Mouse (Mus musculus) C2C12 (cell line): ENCODE results near the gene Pih1d3. TPM values are rescaled to one million over a fixed set of nuclear protein-coding genes. Genes with fewer than 3 reads are reported as not detected.

Source experiments
- H3K27me3 ChIP-seq: one replicate; pipeline ENCODE4 v1.6.1; 2011; ENCODE audit not compliant: control insufficient read depth, insufficient read depth, insufficient read length
- H3K36me3 ChIP-seq: one replicate; pipeline ENCODE4 v1.6.1; 2011; ENCODE audit not compliant: control insufficient read depth, insufficient read depth
- H3K4me3 ChIP-seq: one replicate; pipeline ENCODE4 v1.5.1; 2011; ENCODE audit warnings: mild to moderate bottlenecking, control low read depth; ENCODE audit not compliant: poor library complexity, insufficient read depth, severe bottlenecking
- H3K79me2 ChIP-seq: one replicate; pipeline ENCODE4 v1.6.1; 2011; ENCODE audit not compliant: control insufficient read depth, insufficient read depth
- H3K79me3 ChIP-seq: one replicate; pipeline ENCODE4 v1.6.1; 2011; ENCODE audit warnings: low read depth, control low read depth
- H3ac ChIP-seq: one replicate; pipeline ENCODE3; 2011; ENCODE audit warnings: low read depth; ENCODE audit not compliant: control insufficient read depth, insufficient read length
- CEBPB ChIP-seq: IDR thresholded peaks from one replicate; pipeline ENCODE4 v1.6.1; 2011; ENCODE audit warnings: low read depth, mild to moderate bottlenecking, control low read depth, moderate library complexity
- CTCF ChIP-seq: IDR thresholded peaks from one replicate; pipeline ENCODE4 v1.5.1; 2011; ENCODE audit not compliant: control insufficient read depth, insufficient read depth, insufficient read length
- FOSL1 ChIP-seq: IDR thresholded peaks from one replicate; pipeline ENCODE4 v1.8.0; 2011; ENCODE audit warnings: mild to moderate bottlenecking, low read length; ENCODE audit not compliant: poor library complexity, insufficient read depth, severe bottlenecking
- MAX ChIP-seq: IDR thresholded peaks from one replicate; pipeline ENCODE4 v1.6.1; 2011; ENCODE audit warnings: mild to moderate bottlenecking, control low read depth
- MYOD1 ChIP-seq: IDR thresholded peaks from one replicate; pipeline ENCODE4 v1.6.1; 2011; ENCODE audit warnings: low read depth; ENCODE audit not compliant: control insufficient read depth, insufficient read length
- MYOG ChIP-seq: IDR thresholded peaks from one replicate; pipeline ENCODE4 v1.6.1; 2011; ENCODE audit not compliant: control insufficient read depth, insufficient read length; ENCODE audit errors: extremely low read depth
- USF1 ChIP-seq: IDR thresholded peaks from one replicate; pipeline ENCODE4 v1.6.1; 2011; ENCODE audit warnings: low read depth, mild to moderate bottlenecking, control low read depth, moderate library complexity
- long read RNA-seq, 2 experiments: library from polyadenylated mRNA; unstranded; transcript quantifications; one replicate each; pipeline ENCODE4 v2.0.0; 2019 to 2020
- polyA plus RNA-seq: library from polyadenylated mRNA; unstranded; fragments of >200 nt; fragmentation: generic; extraction: Trizol; gene quantifications from one replicate; pipeline ENCODE4 v1.2.1, GENCODE M21; 2012; ENCODE audit warnings: missing spikeins

The Pih1d3 gene
- not detected for polyA plus RNA-seq
- long read RNA-seq, experiment 1 = 0 reads
- long read RNA-seq, experiment 2 = 0 reads

- Histone ChIP-seq H3K36me3 (no peaks in the 10 kb centered on the region), H3K4me3 (no peak within 1 kb of the TSS), H3ac (no peak within 1 kb of the TSS), H3K27me3 (no peaks in the 10 kb centered on the region), H3K79me2 (no peaks in the 10 kb centered on the region), H3K79me3 (no peaks in the 10 kb centered on the region)
- TF ChIP-seq CTCF = no peak
Measured at GRCm38 (mm10) chr1:31222564-31222963, at the start of gene Pih1d3, which contains the start of gene 4931428L18Rik. Gene Pih1d3 (plus strand): TSS chr1:31222838. Gene 4931428L18Rik (minus strand): TSS chr1:31222684.

- Histone ChIP-seq H3K36me3 (no peaks in the 10 kb centered on the region), H3K27me3 (no peaks in the 10 kb centered on the region), H3ac (no peak overlapping the region), H3K79me2 (no peaks in the 10 kb centered on the region), H3K4me3 (no peak overlapping the region), H3K79me3 (no peaks in the 10 kb centered on the region)
- TF ChIP-seq MYOG = no peak
- TF ChIP-seq CEBPB = no peak
- TF ChIP-seq USF1 = no peak
- TF ChIP-seq FOSL1 = no peak
- TF ChIP-seq CTCF = no peak
- no peak for TF ChIP-seq MYOD1
- no peak for TF ChIP-seq MAX
Measured at GRCm38 (mm10) chr1:31175401-31175800, 47.2 kb upstream of the Pih1d3 start.

- H3K79me2 ChIP-seq = no peaks in the 10 kb centered on the region
- H3K27me3 ChIP-seq = no peaks in the 10 kb centered on the region
- H3K36me3 ChIP-seq = no peaks in the 10 kb centered on the region
- TF ChIP-seq USF1 (no peak), MYOD1 (no peak), FOSL1 (no peak), MYOG (no peak), CTCF (no peak)
- H3K79me3 ChIP-seq = no peaks in the 10 kb centered on the region
- no peak within 1 kb of the TSS for H3ac ChIP-seq
- H3K4me3 ChIP-seq = no peak within 1 kb of the TSS
Measured at GRCm38 (mm10) chr1:31176101-31176500, 46.5 kb upstream of the Pih1d3 start, which contains the start of gene Lgsn. Gene Lgsn (plus strand): TSS chr1:31176401.

- Histone ChIP-seq H3K27me3 (no peaks in the 10 kb centered on the region), H3K36me3 (no peaks in the 10 kb centered on the region), H3ac (no peak overlapping the region), H3K79me3 (no peaks in the 10 kb centered on the region), H3K79me2 (no peaks in the 10 kb centered on the region), H3K4me3 (no peak overlapping the region)
- TF ChIP-seq MAX (no peak), CTCF (no peak), USF1 (no peak), MYOG (no peak), FOSL1 (no peak), MYOD1 (no peak), CEBPB (no peak)
Measured at GRCm38 (mm10) chr1:31178264-31178663, 44.4 kb upstream of the Pih1d3 start.

GRCm38 (mm10) chr1:31190237-31190866 lies 32.3 kb upstream of the Pih1d3 start:
- Histone ChIP-seq H3K79me3 (no peaks in the 10 kb centered on the region), H3ac (no peak overlapping the region), H3K79me2 (no peaks in the 10 kb centered on the region), H3K36me3 (no peaks in the 10 kb centered on the region), H3K4me3 (no peak overlapping the region), H3K27me3 (no peaks in the 10 kb centered on the region)
- TF ChIP-seq USF1 (no peak), CEBPB (no peak), FOSL1 (no peak), MAX (no peak), MYOG (no peak), MYOD1 (no peak), CTCF (no peak)

GRCm38 (mm10) chr1:31195633-31196032 lies 27.0 kb upstream of the Pih1d3 start:
- Histone ChIP-seq H3K79me2 (no peaks in the 10 kb centered on the region), H3K79me3 (no peaks in the 10 kb centered on the region), H3K4me3 (no peak overlapping the region), H3K27me3 (no peaks in the 10 kb centered on the region), H3K36me3 (no peaks in the 10 kb centered on the region), H3ac (no peak overlapping the region)
- TF ChIP-seq MAX (no peak), CTCF (no peak), MYOD1 (no peak), USF1 (no peak)
